Mouse (Mus musculus): Measurements from ENCODE around the gene Pafah2.
A peak's percentile ranks its signal among the peaks of the same experiment; 100 is the strongest.

Gene Pafah2

DNA sequence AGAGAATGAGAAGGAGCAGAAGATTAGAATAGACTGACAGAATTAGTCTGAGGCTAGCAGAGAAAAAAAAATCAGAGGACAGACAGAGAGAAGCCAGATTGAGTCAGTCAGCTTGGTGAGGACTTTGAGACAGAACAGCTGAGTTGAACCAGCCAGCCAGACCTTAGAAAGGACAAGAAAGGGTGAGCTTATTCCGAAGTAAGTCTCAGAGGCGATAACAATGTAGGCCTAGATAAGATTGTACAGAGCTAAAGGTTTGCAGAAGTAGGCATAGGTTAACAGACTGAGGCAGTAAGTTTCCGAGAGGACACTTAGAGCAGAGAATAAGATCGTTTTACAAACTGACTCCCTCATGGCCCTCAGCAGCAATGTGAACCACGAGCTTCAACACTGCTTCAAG lies 65.1 kb downstream of the Pafah2 start:
- no peak for DNase-seq (ENCODE audit: low spot score)

DNA sequence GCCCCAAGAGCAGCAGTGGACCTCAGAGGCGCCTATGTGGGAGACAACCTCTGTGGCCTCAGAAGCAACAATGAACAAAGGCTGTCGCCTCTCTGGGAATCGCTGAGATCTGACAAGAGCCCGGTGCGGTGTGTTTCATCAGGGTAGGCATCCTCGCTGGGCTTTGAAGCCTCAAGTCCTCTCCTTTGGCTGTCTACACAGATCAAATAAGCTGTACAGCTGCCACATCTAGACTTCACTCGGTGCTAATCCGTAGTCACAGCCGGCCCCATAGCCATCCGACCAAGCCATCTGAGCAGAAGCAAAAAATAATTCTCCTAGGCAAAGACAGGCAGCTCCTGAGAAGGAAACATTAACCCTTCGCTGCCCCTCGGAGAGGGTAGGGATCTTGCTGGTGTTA lies 69.7 kb downstream of the Pafah2 start:
- no peak for DNase-seq (ENCODE audit: low spot score)

DNA sequence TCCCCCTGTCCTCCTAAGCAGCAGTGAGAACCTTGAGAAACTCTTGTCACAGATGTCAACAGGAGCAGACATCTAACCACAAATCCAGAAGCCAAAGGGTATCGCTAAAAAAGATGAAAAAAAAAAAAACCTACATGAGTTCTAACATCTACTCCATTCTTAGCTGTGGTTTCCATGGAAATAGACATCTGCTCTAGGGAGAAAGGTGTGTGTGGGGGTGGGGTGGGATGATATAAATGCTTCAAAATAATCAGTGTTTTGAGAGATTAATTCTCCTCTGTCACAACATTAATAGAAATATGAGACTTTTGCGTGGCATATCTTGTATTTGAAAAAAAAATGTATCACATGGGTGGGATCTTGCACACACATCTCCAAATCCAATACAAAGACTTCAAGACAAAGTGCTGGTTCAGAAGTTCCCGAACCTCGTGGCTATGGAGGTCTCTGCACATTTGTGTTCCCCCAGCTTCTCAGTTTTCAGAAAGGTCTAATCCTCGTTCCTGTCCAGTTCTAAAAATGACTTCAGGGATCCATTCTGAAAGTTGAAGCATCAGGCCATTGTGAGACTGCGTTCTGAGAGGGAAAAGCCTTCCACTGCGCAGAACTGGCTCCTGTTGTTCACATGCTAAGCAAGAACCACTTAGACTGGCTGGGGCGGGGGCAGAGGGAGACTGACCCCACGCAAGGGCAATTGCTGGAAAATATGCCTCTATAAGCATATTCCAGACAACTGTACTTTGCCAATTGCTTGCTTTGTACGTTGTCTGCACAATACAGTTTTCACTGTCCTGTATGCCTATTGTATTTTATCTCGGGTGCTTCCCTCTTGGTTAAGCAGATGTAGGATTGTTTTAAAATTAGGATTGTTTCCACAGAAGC lies 70.5 kb downstream of the Pafah2 start:
- no peak for DNase-seq (ENCODE audit: low spot score)

DNA sequence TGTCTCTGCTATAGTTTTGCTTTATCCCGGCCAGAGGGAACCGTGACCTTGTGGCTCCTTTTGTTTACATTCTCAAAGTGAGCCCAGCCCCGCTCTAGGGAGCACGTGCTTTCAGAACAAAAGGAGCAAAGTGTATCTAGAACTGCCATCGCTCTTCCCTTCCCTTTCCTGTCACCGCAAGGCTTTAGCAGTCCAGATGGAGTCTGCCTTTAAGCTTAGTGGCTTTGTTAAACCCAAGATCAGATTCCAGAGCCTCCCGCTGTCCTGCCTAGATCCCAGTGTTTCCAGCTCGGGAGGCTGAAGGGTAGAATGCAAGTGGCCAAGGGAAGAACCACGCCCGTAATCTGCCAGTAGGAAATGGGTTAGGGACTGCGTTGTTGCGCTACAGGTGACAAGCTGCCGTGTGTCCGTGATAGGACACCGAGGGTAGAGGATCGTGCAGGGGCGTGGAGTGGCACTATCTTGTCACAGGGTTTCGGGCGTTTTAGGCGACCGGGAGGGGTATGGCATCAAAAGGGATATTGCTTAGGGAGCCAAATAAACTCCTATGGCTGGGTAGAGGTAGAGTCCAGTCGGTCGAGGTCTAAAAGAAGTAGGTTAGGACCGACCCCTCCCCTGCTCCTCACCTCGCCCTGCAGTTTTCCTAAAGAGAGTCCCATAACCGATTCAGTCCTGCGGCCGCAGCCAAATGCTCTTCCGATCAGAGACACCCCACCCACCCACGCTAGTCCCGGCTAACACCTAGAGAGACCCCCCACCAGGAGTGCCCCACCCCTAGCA lies 71.5 kb downstream of the Pafah2 start:
- no peak for DNase-seq (ENCODE audit: low spot score)

DNA sequence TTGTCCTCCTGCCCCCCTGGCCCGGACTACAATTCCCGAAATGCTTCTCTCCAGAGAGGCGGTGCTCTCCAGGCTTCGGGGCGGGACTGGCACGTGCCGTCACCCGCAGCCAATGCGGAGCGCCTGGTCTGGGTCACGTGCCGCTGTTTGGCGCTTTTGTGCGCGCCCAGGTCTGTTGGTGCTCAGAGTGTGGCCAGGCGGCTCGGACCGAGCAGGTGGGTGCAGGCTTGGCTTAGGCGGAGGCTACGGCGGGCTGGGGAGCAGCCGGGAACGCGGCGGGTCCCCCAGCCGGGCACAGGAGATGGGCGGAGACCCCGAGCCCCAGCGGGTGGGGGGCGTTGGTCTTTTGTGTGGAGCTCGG lies 72.1 kb downstream of the Pafah2 start, which contains the start of gene Stmn1:
Stmn1 (plus strand) TSS at position 106 of the 361 bp plus-strand sequence.
- DNase-seq (ENCODE audit: low spot score) = peak; percentile 83

DNA sequence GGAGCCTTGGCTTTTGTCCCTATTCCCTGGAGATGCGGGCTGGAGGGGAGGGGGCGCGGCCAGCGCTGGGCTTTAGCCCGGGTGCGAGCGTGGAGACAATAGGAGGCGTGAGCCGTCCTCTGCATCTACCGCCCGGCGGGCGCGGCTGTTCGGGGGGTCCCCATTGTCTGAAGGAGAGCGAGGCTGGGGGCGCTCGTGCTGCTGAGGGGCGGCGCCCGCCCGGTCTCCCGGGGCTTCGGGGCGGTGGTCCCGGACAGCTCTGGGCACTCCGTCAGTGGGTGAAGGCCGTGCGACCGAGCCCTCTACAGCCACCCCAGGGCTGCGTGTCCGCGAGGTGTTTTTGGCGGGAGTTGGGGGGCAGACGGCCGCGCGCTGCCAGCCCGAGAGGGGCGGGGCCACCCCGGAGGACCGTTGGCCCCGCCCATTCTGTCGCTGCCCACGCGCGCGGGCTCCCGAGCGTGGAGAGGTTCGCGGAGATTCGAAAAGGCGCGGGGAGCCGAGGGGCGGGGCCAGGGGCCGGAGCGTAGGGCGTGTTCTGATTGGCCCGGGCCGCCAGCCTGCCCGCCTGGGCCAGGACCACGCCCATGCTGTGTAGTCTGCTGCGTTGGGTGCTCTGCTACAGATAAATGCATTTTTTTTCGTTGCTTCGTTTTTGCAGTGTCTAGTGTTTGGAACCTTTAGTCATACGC lies 72.6 kb downstream of the Pafah2 start:
- DNase-seq (ENCODE audit: low spot score) = peak; percentile 85

DNA sequence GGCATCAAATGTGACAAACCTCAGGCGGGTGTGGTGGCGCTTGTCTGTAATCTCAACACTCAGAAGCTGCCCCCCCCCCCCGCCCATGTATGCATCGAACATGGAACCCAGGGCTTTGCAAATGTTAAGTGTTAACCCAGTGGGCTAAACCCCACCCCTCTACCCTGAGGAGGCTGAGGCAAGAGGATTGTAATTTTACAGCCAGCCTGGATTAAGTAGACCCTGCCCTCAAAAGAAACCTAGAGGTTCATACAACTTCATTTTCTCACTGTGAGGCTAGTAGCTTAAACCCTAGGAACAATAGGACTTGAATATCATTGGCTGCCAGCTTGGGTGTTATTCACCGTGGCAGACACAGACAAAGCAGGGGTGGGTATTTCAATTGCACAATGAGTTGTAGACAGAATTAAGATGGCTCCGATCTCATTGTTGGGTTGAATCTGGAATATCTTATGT lies 73.2 kb downstream of the Pafah2 start:
- DNase-seq (ENCODE audit: low spot score) = no peak

DNA sequence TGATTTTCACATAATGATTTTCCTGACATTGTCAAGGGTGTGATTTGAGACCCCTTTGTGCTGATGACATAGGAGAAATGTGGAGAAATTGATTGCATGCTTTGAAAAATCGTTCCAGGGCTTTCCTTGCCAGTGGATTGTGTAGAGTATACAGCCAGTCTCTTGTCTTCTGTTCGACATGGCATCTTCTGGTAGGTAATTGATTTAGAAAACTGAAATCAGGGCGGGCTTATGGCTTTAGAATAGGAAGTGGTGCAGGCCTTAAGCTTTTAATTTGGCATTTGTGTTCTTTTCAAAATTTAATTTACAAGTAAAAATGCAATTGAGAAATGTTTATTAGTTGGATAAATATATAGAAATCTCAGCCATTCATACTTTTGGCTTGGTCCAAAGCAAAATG lies 73.9 kb downstream of the Pafah2 start:
- DNase-seq (ENCODE audit: low spot score) = no peak

DNA sequence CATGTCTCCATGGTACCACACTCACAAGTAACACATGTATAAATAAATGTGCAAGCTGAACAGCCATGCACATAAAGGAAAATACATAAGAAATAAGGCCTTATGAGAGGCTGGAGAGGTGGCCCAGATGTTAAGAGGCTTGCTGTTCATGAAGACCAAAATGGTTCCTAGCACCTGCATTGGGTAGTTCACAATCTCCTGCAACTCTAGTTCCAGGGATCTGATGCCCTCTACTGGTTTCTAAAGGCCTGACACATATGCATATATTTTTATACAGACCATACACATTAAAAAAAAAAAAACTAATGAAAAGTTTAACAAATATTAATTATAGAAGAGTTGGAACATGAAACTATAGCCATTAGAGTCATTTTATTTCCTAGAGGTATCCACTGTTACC lies 75.3 kb downstream of the Pafah2 start:
- no peak for DNase-seq (ENCODE audit: low spot score)

DNA sequence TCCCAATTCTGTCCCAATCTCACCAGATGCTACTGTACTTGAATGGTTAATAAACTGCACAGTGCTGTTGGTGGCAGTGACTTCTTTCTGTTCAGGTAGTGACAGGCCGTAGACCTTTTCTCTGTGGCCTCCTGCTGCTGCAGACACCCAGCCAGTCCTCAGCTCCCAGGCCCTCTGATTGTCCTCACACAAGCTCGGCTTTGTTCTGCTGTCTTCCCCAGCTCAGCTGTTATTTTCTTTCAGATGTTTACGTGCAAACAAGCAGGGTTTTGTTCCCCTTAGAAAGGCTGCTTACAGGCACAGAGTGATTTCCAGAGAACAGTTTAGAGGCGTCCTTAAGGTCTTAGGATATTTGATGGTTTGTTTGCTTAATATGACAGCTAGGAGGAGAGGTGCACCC lies 77.6 kb downstream of the Pafah2 start:
- DNase-seq (ENCODE audit: low spot score) = no peak

DNA sequence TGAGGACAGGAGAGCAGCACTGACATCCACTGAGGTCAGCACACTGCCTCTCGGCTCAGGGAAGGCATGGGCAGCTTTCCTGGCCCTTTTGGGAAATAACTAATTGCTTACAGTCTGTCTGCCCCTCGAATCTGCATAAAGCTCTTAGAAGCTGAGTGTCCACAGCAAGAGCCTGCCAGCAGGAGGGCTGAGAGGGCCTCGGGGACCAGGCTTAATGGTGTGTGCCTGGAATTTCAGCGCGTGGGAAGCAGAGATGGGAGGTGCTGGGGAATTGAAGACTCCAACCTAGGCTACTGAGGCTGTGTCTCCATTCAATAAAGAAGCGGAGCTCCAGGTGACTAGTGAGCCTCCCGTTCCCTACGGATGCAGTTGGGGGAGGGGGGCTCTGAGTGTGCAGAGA lies 78.1 kb downstream of the Pafah2 start:
- DNase-seq (ENCODE audit: low spot score) = no peak

DNA sequence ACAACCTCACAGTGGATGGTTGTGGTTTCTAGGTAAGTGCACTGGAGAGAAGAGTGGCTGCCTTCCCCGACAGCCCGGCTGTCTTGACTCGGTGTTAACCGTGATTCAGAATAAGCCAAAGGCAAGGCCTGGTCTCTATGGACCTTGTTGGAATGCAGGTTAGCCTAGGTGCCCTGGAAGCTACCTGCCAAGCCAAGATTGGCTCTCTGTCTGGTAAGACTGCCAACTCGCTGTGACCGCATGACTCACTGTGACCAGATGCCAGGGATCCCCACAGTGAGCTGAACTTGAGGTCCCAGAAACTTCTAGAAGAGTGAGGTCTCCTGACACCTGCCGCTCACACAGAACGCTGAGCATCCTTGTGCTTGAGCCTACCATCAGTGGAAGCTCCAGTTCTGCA lies 80.8 kb downstream of the Pafah2 start:
- DNase-seq (ENCODE audit: low spot score) = no peak

Data from ovary, postnatal 10 days (tissue).